Comparison of ENCODE assay signal across 8 mouse cellular contexts in the genomic region with DNA sequence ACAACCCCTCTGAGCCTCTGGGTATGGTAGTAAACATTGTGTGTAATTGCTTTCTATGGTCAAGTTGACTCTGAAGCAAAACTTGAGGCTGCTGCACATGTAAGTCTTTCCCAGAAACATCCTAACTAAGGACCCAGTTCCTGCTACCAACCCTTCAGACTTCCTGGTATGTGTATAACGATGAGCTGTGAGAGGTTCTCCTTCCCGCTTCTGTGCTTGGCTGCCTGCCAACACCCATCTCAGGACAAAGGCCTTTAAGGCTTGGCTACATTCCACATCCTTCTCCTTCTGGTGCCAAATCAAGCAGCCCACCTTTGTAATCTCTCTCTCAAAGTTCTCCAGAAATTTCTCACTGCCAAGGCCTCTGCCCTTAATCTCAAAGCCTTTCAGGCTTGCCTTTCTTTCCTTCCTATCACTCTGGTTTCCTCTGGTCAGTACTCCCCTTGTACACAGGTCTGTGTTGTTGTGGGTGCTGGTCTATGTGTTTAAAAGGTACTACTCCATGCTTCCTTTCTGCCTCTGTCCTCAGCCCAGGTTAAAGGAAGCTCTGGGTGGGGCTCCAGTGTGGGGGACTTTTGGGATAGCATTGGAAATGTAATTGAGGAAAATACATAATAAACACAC.
DNase-seq lines count a peak whose midpoint lies in the region; ATAC-seq lines count a peak whose summit lies in the region.
"Had no signal": no experiment of that assay in that cellular context is flagged by ENCODE, and none has a peak within 500 bp of the region (broad histone marks: within the 10 kb centered on the region; RNA-seq: fewer than 3 reads in every experiment).

No protein-coding gene starts in this region.

- no peak overlapping the region for H3K4me3 ChIP-seq in forebrain, embryonic 12.5 days (replicated peaks)
- H3K4me3 ChIP-seq in kidney, embryonic 14.5 days (ENCODE audit: low read length): no peak overlapping the region
- H3K4me3 ChIP-seq in neural tube, embryonic 14.5 days (ENCODE audit: low read depth, low read length): no peak overlapping the region

- peaks cover 6% of the 10 kb centered on the region; the same call in 1 of the 2 replicates for H3K4me1 ChIP-seq in forebrain, embryonic 12.5 days
- no peaks in the 10 kb centered on the region for H3K4me1 ChIP-seq in kidney, embryonic 14.5 days (ENCODE audit: control insufficient read depth, insufficient read depth, low read length)
- no peaks in the 10 kb centered on the region for H3K4me1 ChIP-seq in neural tube, embryonic 14.5 days (ENCODE audit: control insufficient read depth, insufficient read depth, low read length)

- WGBS in forebrain, embryonic 12.5 days: 20% methylated on average over 2 of the region's 2 CpGs
- 26% methylated on average over 2 of the region's 2 CpGs for WGBS in kidney, embryonic 14.5 days
- 29% methylated on average over 2 of the region's 2 CpGs for WGBS in neural tube, embryonic 14.5 days

- H3K4me2 ChIP-seq in forebrain, embryonic 12.5 days: no peak overlapping the region
- H3K4me2 ChIP-seq in kidney, embryonic 14.5 days (replicated peaks; ENCODE audit: low read depth, low read length): no peak overlapping the region
- no peak overlapping the region for H3K4me2 ChIP-seq in neural tube, embryonic 14.5 days (ENCODE audit: low read depth, low read length)

- no peaks in the 10 kb centered on the region for H3K27me3 ChIP-seq in forebrain, embryonic 12.5 days
- H3K27me3 ChIP-seq in kidney, embryonic 14.5 days (ENCODE audit: control insufficient read depth, insufficient read depth, low read length): no peaks in the 10 kb centered on the region
- H3K27me3 ChIP-seq in neural tube, embryonic 14.5 days (ENCODE audit: control insufficient read depth, insufficient read depth, low read length): no peaks in the 10 kb centered on the region

- H3K9ac ChIP-seq in forebrain, embryonic 12.5 days: no peak overlapping the region
- H3K9ac ChIP-seq in kidney, embryonic 14.5 days (ENCODE audit: low read depth, low read length): no peak overlapping the region
- H3K9ac ChIP-seq in neural tube, embryonic 14.5 days (replicated peaks; ENCODE audit: low read depth, low read length): no peak overlapping the region

- DNase-seq in right cerebral cortex, postnatal 4 days: peak; percentile 7
- no peak for DNase-seq in right cerebral cortex, postnatal 25 days
- no peak for DNase-seq in adipocyte (ENCODE audit: low spot score)

- H3K27ac ChIP-seq in forebrain, embryonic 12.5 days: peak overlapping the region; percentile 0; the same call in 1 of the 2 replicates
- no peak overlapping the region for H3K27ac ChIP-seq in kidney, embryonic 14.5 days (ENCODE audit: low read depth, low read length)
- H3K27ac ChIP-seq in neural tube, embryonic 14.5 days (ENCODE audit: low read depth, low read length): no peak overlapping the region
- H3K27ac ChIP-seq: macrophage had no signal

- H3K9me3 ChIP-seq in forebrain, embryonic 12.5 days: no peaks in the 10 kb centered on the region
- no peaks in the 10 kb centered on the region for H3K9me3 ChIP-seq in kidney, embryonic 14.5 days (ENCODE audit: control insufficient read depth, low read length)
- no peaks in the 10 kb centered on the region for H3K9me3 ChIP-seq in neural tube, embryonic 14.5 days (ENCODE audit: control insufficient read depth, low read length)

- ATAC-seq in forebrain, embryonic 12.5 days (ENCODE audit: low FRiP score): peak; percentile 74; the same call in 1 of the 2 replicates
- peak; percentile 73 for ATAC-seq in kidney, embryonic 14.5 days (ENCODE audit: low FRiP score, low TSS enrichment)
- ATAC-seq in neural tube, embryonic 14.5 days (ENCODE audit: low read depth): peak; percentile 65; the same call in 1 of the 2 replicates
- no peak for ATAC-seq in inflammation-experienced regulatory T-cells, adult 6 months

- H3K36me3 ChIP-seq in forebrain, embryonic 12.5 days (replicated peaks): no peaks in the 10 kb centered on the region
- no peaks in the 10 kb centered on the region for H3K36me3 ChIP-seq in kidney, embryonic 14.5 days (ENCODE audit: control insufficient read depth, insufficient read depth, low read length)
- no peaks in the 10 kb centered on the region for H3K36me3 ChIP-seq in neural tube, embryonic 14.5 days (ENCODE audit: control insufficient read depth, insufficient read depth, low read length)
